Mouse (Mus musculus) erythroblast, embryonic 14.5 days (primary cell): ENCODE measurements at regions not wholly inside any gene's neighbourhood (a gene's known extent, or its start where the extent isn't known, plus 50 kb on each side); places are given as distances from the start of the nearest gene placed in this dataset.

Experiments used
- H3K27me3 ChIP-seq: 2 replicates; pipeline ENCODE4 v1.6.1; 2012; ENCODE audit warnings: inconsistent platforms; ENCODE audit not compliant: control insufficient read depth
- H3K36me3 ChIP-seq: 2 replicates; pipeline ENCODE4 v1.6.1; 2012; ENCODE audit warnings: mild to moderate bottlenecking, inconsistent platforms; ENCODE audit not compliant: control insufficient read depth
- H3K4me1 ChIP-seq: 2 replicates; pipeline ENCODE4 v1.6.1; 2012; ENCODE audit warnings: inconsistent platforms; ENCODE audit not compliant: control insufficient read depth
- H3K4me3 ChIP-seq: replicated peaks from 2 replicates; pipeline ENCODE3; 2012; ENCODE audit warnings: moderate library complexity, mild to moderate bottlenecking, inconsistent platforms
- H3K9me3 ChIP-seq: 2 replicates; pipeline ENCODE4 v1.6.1; 2012; ENCODE audit warnings: low read length, inconsistent platforms, mixed read lengths; ENCODE audit not compliant: control insufficient read depth
- GATA1 ChIP-seq: IDR thresholded peaks from 2 replicates; pipeline ENCODE4 v1.6.1; 2012; ENCODE audit warnings: low read length, inconsistent platforms, mixed read lengths
- TAL1 ChIP-seq: IDR thresholded peaks from 3 replicates; pipeline ENCODE4 v1.6.1; 2012; ENCODE audit warnings: low read length, inconsistent platforms, mixed read lengths

DNA sequence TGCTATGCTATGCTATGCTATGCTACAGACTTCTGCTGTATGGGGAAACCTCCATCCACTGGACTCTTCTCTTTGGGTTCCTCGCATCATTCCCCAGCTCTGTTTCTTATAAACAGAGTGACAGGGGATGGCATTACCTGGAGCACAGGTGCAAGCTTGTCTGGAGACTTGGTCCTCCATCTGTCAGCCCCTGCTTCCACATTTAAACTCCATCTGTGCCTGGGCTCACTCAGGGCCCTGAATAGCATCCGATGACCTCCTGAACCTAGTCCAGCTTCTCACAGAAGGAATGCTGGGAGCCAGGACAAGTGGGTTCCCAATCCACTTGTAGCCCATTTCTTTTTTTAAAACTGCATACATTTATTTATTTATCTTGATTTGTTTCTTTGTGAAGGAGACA, 92.3 kb upstream of the Lhx5 start:
- no peaks in the 10 kb centered on the region for H3K4me1 ChIP-seq
- H3K9me3 ChIP-seq, result no peaks in the 10 kb centered on the region
- TF ChIP-seq GATA1 (no peak), TAL1 (no peak)
- no peaks in the 10 kb centered on the region for H3K36me3 ChIP-seq
- H3K4me3 ChIP-seq, result no peak overlapping the region
- H3K27me3 ChIP-seq, result peaks cover 3% of the 10 kb centered on the region; the same call in 1 of the 2 replicates

DNA sequence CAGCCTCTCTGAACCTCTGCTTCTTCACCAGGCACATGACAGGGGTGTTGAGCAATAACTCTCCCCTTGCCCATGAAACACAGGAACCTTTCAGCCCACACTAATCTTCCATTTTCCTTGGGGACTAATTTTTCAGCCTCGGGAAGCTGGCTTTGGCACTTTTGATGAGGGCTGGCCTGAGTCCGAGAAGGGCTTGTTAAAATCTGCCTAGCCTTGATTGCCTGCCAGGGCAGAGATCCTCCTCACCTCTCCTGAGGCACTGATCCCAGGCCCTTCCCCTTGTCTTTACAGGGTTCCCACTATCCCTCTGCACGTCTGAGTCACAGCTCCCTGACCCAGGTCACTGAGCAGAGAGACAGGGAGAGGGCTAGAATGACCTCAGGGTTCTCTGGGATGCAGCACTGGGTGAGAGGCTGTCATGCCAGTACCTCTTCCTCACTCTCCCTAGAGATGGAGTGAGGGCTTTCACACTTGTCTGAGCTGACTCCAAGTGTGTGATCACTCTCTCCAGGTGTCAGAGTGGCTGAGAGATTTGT, 90.7 kb upstream of the Lhx5 start:
- TF ChIP-seq GATA1 (no peak), TAL1 (no peak)
- H3K27me3 ChIP-seq, result peaks cover 3% of the 10 kb centered on the region; the same call in 1 of the 2 replicates

DNA sequence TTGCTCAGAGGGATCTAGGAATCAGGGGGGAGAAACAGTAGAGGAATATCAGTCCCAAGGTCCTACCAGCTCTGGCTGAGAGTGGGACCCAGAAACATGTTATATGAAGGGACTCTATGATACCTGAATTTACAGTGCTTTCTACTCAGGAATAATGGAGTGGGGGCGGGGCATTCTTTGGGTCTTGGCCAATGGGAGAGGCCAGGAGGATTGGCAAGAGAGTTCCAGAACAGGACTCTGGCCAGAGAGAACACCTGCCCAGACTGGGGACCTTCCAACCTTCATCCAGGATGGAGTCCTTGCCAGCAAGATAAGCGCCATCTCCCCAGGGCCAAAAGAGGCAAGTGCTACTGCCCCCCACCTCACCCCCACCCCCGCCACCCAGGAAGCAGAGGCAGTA, 81.0 kb upstream of the Lhx5 start:
- Histone ChIP-seq H3K27me3 (peaks cover 2% of the 10 kb centered on the region; the same call in 1 of the 2 replicates), H3K4me1 (no peaks in the 10 kb centered on the region), H3K36me3 (no peaks in the 10 kb centered on the region), H3K4me3 (no peak overlapping the region), H3K9me3 (no peaks in the 10 kb centered on the region)
- TF ChIP-seq GATA1 (no peak), TAL1 (no peak)

More for the DNA sequence above, 90.7 kb upstream of the Lhx5 start:
- Histone ChIP-seq H3K4me3 (no peak overlapping the region), H3K9me3 (no peaks in the 10 kb centered on the region), H3K36me3 (no peaks in the 10 kb centered on the region), H3K4me1 (no peaks in the 10 kb centered on the region)

DNA sequence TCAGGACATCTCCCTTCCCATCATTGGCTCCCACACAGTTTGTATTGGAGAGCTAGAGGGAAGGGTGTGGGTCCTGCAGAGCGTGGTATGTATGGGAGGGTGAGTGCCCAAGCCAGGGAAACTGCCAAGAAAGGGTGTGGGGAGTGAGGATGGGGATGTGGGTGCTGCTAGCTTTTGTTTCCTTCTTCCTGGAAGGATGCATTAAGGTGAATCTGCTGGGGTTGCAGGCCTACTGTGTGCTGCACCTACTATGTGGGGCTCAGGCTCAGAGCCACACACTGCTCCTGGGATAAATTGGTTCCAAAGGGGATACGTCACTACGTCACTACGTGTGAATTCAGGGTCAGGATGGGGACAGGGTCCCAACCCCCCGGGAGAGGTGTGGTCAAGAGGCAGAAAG, 79.7 kb upstream of the Lhx5 start:
- H3K4me3 ChIP-seq, result no peak overlapping the region
- peaks cover 4% of the 10 kb centered on the region; the same call in 1 of the 2 replicates for H3K27me3 ChIP-seq
- no peak for TF ChIP-seq GATA1
- TF ChIP-seq TAL1, result no peak

DNA sequence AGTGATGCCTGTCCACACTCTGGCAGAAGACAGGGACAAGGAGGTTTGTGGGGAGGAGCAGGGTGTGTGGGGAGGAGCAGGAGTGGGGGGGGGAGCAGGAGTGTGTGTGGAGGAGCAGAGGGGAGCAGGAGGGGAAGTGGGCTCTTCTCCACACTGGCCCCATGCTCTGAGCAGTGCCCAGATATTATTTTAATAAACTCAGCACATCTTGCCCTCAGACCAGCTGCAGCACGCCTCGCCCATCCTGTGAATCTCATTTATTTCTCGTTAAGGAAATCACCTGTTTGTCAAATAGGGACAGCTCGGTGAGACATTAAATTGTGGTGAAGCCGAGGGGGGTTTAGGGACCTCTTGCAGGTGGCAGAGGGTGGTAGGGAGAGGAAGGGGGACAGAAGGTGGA, 77.8 kb upstream of the Lhx5 start:
- Histone ChIP-seq H3K27me3 (peaks cover 15% of the 10 kb centered on the region), H3K4me3 (no peak overlapping the region), H3K4me1 (no peaks in the 10 kb centered on the region), H3K9me3 (no peaks in the 10 kb centered on the region), H3K36me3 (no peaks in the 10 kb centered on the region)
- TF ChIP-seq GATA1, result no peak
- TF ChIP-seq TAL1, result no peak

More for the DNA sequence above, 79.7 kb upstream of the Lhx5 start:
- Histone ChIP-seq H3K4me1 (no peaks in the 10 kb centered on the region), H3K9me3 (no peaks in the 10 kb centered on the region), H3K36me3 (no peaks in the 10 kb centered on the region)

DNA sequence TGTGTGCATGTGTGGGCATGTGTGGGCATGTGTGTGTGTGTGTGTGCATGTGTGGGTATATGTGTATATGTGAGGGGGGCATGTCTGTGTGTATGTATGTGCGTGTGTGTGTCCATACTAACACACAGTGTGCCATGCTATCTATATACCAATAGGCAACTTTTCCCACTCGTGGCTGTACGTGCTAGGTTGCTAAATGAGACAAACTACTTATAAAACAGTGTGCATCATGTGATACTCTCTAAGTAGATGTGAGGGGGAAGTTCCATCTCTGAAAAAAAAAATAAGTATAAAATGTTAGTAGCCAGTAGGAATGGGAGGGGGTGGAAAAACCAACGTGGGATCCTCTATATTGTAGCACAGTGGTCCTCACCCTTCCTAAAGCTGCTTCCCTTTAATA, 74.5 kb upstream of the Lhx5 start:
- TF ChIP-seq GATA1, result no peak
- TF ChIP-seq TAL1, result no peak
- Histone ChIP-seq H3K36me3 (no peaks in the 10 kb centered on the region), H3K4me1 (no peaks in the 10 kb centered on the region), H3K4me3 (no peak overlapping the region), H3K27me3 (peaks cover 19% of the 10 kb centered on the region), H3K9me3 (no peaks in the 10 kb centered on the region)

DNA sequence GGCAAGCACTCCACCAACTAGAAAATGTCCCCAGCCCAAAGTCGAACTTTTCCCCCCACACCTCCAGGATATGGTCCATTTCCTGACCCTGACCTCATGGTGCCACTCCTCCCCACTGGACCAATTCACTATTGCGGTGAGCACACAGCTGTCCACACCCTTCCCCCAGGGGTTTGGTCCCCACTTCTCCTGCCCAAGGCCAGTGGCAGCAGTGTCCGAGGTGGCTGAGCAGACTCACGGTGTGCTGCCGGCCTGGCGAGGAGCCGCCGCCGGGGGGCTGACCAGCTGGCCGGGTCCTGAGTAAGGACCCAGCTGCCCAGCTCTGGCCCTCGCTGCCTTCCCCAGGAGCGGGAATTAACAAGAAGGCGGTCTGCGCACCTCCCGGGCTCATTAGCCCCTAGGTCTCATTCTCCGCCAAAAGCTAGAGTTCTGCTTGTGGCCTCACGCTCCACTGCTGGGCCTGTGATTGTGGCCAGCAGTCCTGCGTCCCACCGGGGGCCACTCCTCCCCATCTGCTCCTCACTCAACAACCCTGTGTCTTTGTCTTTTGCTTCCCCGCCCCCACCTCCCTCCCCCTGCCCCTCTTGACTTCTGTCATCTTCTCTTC, 73.3 kb upstream of the Lhx5 start:
- Histone ChIP-seq H3K4me3 (no peak overlapping the region), H3K9me3 (no peaks in the 10 kb centered on the region), H3K27me3 (peaks cover 17% of the 10 kb centered on the region), H3K4me1 (no peaks in the 10 kb centered on the region), H3K36me3 (no peaks in the 10 kb centered on the region)
- TF ChIP-seq GATA1 (no peak), TAL1 (no peak)

DNA sequence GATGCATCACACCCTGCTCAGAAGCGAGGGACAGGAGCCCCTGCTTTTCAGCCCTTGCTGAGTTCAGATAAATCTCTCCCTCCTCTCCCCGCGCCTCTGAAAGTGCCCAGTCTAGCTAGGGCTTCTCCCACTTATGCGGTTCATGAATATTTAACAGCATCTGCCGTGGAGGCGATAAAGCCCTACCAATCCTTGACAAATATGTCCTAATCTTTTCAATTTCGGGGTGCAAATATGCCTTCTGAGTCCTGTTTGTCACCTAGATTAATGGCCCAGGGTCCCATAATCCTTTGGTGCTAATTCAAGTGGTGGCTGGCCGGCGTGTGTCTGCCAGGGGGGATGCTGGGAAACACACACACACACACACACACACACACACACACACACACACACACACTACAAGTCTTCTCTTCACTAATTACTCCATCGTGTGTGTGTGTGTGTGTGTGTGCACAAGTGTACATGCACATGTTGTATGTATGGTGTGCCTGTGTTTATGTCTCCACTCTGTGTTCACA, 65.5 kb upstream of the Lhx5 start:
- H3K4me1 ChIP-seq, result no peaks in the 10 kb centered on the region
- H3K27me3 ChIP-seq, result peaks cover 3% of the 10 kb centered on the region; the same call in 1 of the 2 replicates
- no peaks in the 10 kb centered on the region for H3K36me3 ChIP-seq
- H3K9me3 ChIP-seq, result no peaks in the 10 kb centered on the region
- TF ChIP-seq GATA1 (no peak), TAL1 (no peak)
- no peak overlapping the region for H3K4me3 ChIP-seq

DNA sequence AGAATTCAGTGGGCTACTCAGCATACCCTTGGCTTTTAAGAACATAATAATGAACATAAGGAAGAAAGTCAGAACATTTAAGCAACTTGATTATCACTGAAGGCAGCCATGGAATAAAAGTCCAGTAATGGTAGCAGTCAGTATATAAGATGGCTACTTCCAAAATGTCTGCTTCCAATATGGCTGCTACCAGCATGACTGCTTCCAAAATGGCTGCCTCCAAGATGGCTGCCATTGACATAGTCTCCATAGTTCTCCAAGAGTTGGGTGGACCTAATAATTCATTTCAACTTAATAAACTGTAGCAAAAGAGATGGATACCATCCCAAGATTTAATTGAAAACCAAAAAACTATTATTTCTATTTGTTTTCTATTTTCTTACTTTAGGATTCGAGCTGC, 62.7 kb upstream of the Lhx5 start:
- TF ChIP-seq TAL1 (no peak), GATA1 (no peak)
- Histone ChIP-seq H3K9me3 (no peaks in the 10 kb centered on the region), H3K4me1 (no peaks in the 10 kb centered on the region), H3K27me3 (peaks cover 15% of the 10 kb centered on the region), H3K4me3 (no peak overlapping the region), H3K36me3 (no peaks in the 10 kb centered on the region)
